Mouse (Mus musculus): ENCODE data around the gene Slc41a3. TPM values are rescaled to one million over a fixed set of nuclear protein-coding genes. Genes with fewer than 3 reads are reported as not detected.

Slc41a3 gene
- polyA plus RNA-seq, 1 experiment from 2014 or later, result 3.1 TPM

DNA sequence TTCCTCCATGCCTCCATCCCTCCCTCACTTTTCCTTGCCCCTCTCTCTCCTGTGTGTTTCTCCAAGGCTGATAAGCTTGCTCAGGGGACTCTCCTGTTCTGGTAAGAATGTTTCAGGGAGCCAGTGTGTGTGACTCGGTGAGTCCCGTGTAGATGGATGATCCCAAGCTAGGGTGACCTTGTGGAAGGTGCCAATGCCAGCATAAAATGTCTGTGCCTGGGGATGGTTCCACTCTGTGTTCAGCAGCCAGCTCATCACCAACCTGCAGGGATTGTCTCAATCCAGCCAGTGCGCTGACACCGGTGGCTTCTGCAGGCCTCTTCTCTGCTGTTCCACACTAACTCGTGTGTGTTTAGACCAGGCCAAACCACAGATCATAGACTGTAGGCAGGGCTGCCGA lies 12.0 kb downstream of the Slc41a3 start:
- Histone ChIP-seq H3K9me3 (no peaks in the 10 kb centered on the region), H3K9ac (replicated peaks) (no peak overlapping the region), H3K27me3 (no peaks in the 10 kb centered on the region), H3K36me3 (no peaks in the 10 kb centered on the region), H3K4me1 (peaks cover 4% of the 10 kb centered on the region; the same call in 1 of the 2 replicates), H3K4me2 (replicated peaks) (no peak overlapping the region), H3K4me3 (no peak overlapping the region), H3K27ac (replicated peaks) (no peak overlapping the region)
- WGBS, result 89% methylated on average over 6 of the region's 6 CpGs
- ATAC-seq (ENCODE audit: low FRiP score, low read depth), result no peak

GRCm38 (mm10) chr6:90618274-90618673 lies 13.7 kb downstream of the Slc41a3 start:
- no peak overlapping the region for H3K4me2 ChIP-seq (replicated peaks)
- no peak overlapping the region for H3K4me3 ChIP-seq
- no peak for ATAC-seq (ENCODE audit: low FRiP score, low read depth)
- no peaks in the 10 kb centered on the region for H3K9me3 ChIP-seq
- no peaks in the 10 kb centered on the region for H3K27me3 ChIP-seq
- no peak overlapping the region for H3K27ac ChIP-seq (replicated peaks)
- H3K9ac ChIP-seq (replicated peaks), result no peak overlapping the region
- H3K36me3 ChIP-seq, result no peaks in the 10 kb centered on the region
- peaks cover 10% of the 10 kb centered on the region for H3K4me1 ChIP-seq
- WGBS, result 89% methylated on average over 4 of the region's 4 CpGs

- H3K36me3 ChIP-seq, result no peaks in the 10 kb centered on the region
- no peak overlapping the region for H3K4me3 ChIP-seq
- H3K27me3 ChIP-seq, result no peaks in the 10 kb centered on the region
- no peak overlapping the region for H3K4me2 ChIP-seq (replicated peaks)
- no peak for ATAC-seq (ENCODE audit: low FRiP score, low read depth)
- WGBS, result 83% methylated on average over 19 of the region's 19 CpGs
- peaks cover 10% of the 10 kb centered on the region for H3K4me1 ChIP-seq
- H3K9me3 ChIP-seq, result no peaks in the 10 kb centered on the region
- H3K9ac ChIP-seq (replicated peaks), result no peak overlapping the region
- no peak overlapping the region for H3K27ac ChIP-seq (replicated peaks)
These were observed 14.5 kb downstream of the Slc41a3 start for GRCm38 (mm10) chr6:90618821-90619636.

- H3K9me3 ChIP-seq, result no peaks in the 10 kb centered on the region
- no peak overlapping the region for H3K4me2 ChIP-seq (replicated peaks)
- no peak overlapping the region for H3K4me3 ChIP-seq
- ATAC-seq (ENCODE audit: low FRiP score, low read depth), result no peak
- H3K9ac ChIP-seq (replicated peaks), result no peak overlapping the region
- H3K27me3 ChIP-seq, result no peaks in the 10 kb centered on the region
- H3K27ac ChIP-seq (replicated peaks), result no peak overlapping the region
- no peaks in the 10 kb centered on the region for H3K36me3 ChIP-seq
- H3K4me1 ChIP-seq, result peaks cover 10% of the 10 kb centered on the region
- 78% methylated on average over 5 of the region's 5 CpGs for WGBS
These were observed 15.4 kb downstream of the Slc41a3 start for GRCm38 (mm10) chr6:90619936-90620335.

DNA sequence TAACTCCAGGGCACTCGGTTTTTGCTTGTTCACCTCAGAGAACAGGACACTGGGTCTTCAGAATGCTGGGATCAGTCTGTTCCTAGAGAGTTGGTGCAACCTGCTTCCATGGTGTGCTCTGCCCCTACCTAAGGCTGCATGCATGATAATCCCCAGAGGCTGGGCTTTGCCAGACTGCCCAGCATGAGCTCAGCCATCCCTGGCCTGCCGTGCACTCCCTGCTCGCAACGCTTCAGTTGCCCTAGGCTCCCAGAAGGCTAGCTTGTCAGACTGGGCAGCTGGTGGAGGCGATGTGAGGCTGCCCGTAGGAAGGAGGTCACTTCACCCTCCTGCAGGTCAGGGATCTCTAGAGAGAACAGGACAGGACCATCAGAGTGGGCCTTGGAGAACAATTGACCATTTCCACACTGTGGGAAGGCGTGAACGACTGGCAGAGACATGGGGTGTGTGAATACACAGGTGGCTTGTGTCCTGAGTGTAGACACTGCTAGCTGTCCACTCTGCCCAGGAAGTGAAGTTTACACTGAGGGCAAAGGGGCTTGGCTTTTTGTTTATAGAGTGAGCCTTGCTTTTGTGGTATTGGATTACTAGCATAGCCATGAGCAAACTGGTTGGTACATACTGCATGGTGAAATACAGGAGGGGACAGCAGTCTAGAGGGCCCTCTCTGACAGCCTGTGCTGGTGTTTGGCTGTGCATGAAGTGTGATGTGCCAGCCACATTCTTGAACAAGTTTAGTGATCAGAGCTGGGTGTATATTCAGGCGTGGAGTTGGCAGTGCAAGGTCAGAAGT lies 16.5 kb downstream of the Slc41a3 start:
- Histone ChIP-seq H3K36me3 (no peaks in the 10 kb centered on the region), H3K27me3 (no peaks in the 10 kb centered on the region), H3K4me2 (replicated peaks) (no peak overlapping the region), H3K4me1 (peaks cover 10% of the 10 kb centered on the region), H3K9me3 (no peaks in the 10 kb centered on the region), H3K4me3 (no peak overlapping the region), H3K27ac (replicated peaks) (no peak overlapping the region), H3K9ac (replicated peaks) (no peak overlapping the region)
- ATAC-seq (ENCODE audit: low FRiP score, low read depth), result peak; percentile 16; the same call in 1 of the 2 replicates
- 35% methylated on average over 9 of the region's 9 CpGs for WGBS

GRCm38 (mm10) chr6:90621584-90621890 lies 17.0 kb downstream of the Slc41a3 start:
- WGBS, result 79% methylated on average over 6 of the region's 6 CpGs
- no peak for ATAC-seq (ENCODE audit: low FRiP score, low read depth)

GRCm38 (mm10) chr6:90622758-90623455 lies 18.4 kb downstream of the Slc41a3 start:
- H3K27ac ChIP-seq (replicated peaks), result no peak overlapping the region
- no peaks in the 10 kb centered on the region for H3K9me3 ChIP-seq
- WGBS, result 44% methylated on average over 11 of the region's 11 CpGs
- no peak overlapping the region for H3K4me2 ChIP-seq (replicated peaks)
- no peak overlapping the region for H3K9ac ChIP-seq (replicated peaks)
- no peaks in the 10 kb centered on the region for H3K36me3 ChIP-seq
- no peaks in the 10 kb centered on the region for H3K27me3 ChIP-seq
- H3K4me3 ChIP-seq, result no peak overlapping the region
- H3K4me1 ChIP-seq, result peaks cover 10% of the 10 kb centered on the region
- no peak for ATAC-seq (ENCODE audit: low FRiP score, low read depth)

More at GRCm38 (mm10) chr6:90621584-90621890, 17.0 kb downstream of the Slc41a3 start:
- Histone ChIP-seq H3K4me3 (no peak overlapping the region), H3K4me1 (peaks cover 10% of the 10 kb centered on the region), H3K27me3 (no peaks in the 10 kb centered on the region), H3K36me3 (no peaks in the 10 kb centered on the region), H3K4me2 (replicated peaks) (no peak overlapping the region), H3K9ac (replicated peaks) (no peak overlapping the region), H3K9me3 (no peaks in the 10 kb centered on the region), H3K27ac (replicated peaks) (no peak overlapping the region)

DNA sequence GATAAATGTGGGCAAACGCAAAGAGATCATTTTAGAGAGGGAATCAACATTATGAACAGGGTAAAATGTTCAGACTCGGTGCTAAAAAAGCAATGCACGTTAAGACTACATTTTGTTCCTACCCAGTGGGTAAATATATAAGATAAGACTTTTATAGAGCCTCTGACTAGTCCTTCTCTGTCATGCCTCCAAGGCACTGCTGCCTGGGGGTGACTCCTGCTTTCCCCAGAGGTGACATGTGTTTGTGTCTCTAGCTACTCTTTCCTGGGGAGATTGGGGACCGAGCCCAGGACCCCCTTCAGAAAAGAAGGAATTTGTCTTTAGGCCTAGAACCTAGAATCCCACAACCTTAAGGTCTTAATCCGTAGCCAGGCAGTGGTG lies 18.9 kb downstream of the Slc41a3 start:
- Histone ChIP-seq H3K27ac (replicated peaks) (no peak overlapping the region), H3K4me3 (no peak overlapping the region), H3K4me2 (replicated peaks) (no peak overlapping the region), H3K27me3 (no peaks in the 10 kb centered on the region), H3K9me3 (no peaks in the 10 kb centered on the region), H3K36me3 (no peaks in the 10 kb centered on the region), H3K4me1 (peaks cover 10% of the 10 kb centered on the region), H3K9ac (replicated peaks) (no peak overlapping the region)
- WGBS, result 85% methylated on average over 5 of the region's 5 CpGs
- ATAC-seq (ENCODE audit: low FRiP score, low read depth), result no peak

GRCm38 (mm10) chr6:90624184-90624583 lies 19.7 kb downstream of the Slc41a3 start:
- Histone ChIP-seq H3K27ac (replicated peaks) (no peak overlapping the region), H3K36me3 (no peaks in the 10 kb centered on the region)
- 87% methylated on average over 6 of the region's 6 CpGs for WGBS

DNA sequence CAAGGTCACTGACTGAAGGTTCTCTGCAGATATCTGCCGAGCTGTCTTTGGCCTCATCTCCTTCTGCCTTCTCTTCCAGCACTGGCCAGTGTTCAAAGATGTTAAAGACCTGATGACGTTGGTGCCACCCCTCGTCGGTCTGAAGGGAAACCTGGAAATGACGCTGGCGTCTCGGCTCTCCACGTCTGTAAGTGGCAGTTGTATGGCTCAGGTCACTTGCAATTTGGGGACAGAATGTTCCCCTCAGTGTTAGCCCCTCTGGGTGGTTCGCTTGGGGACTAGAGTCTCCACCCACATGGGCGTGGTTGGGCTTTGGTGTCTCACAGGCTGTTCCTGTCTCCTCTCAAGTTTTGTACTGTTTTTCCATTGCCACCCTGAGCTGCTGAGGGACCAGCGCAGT lies 20.2 kb downstream of the Slc41a3 start:
- Histone ChIP-seq H3K9me3 (no peaks in the 10 kb centered on the region), H3K27ac (replicated peaks) (no peak overlapping the region), H3K4me1 (peaks cover 10% of the 10 kb centered on the region), H3K4me3 (no peak overlapping the region), H3K9ac (replicated peaks) (no peak overlapping the region), H3K4me2 (replicated peaks) (no peak overlapping the region), H3K36me3 (no peaks in the 10 kb centered on the region), H3K27me3 (no peaks in the 10 kb centered on the region)
- ATAC-seq (ENCODE audit: low FRiP score, low read depth), result no peak
- 83% methylated on average over 11 of the region's 11 CpGs for WGBS

More at GRCm38 (mm10) chr6:90624184-90624583, 19.7 kb downstream of the Slc41a3 start:
- Histone ChIP-seq H3K4me1 (peaks cover 10% of the 10 kb centered on the region), H3K27me3 (no peaks in the 10 kb centered on the region), H3K9me3 (no peaks in the 10 kb centered on the region), H3K9ac (replicated peaks) (no peak overlapping the region), H3K4me2 (replicated peaks) (no peak overlapping the region), H3K4me3 (no peak overlapping the region)
- ATAC-seq (ENCODE audit: low FRiP score, low read depth), result no peak

GRCm38 (mm10) chr6:90625207-90625994 lies 20.9 kb downstream of the Slc41a3 start:
- WGBS, result 84% methylated on average over 7 of the region's 7 CpGs
- H3K9ac ChIP-seq (replicated peaks), result no peak overlapping the region
- no peak for ATAC-seq (ENCODE audit: low FRiP score, low read depth)

More at GRCm38 (mm10) chr6:90625207-90625994, 20.9 kb downstream of the Slc41a3 start:
- Histone ChIP-seq H3K4me2 (replicated peaks) (no peak overlapping the region), H3K9me3 (no peaks in the 10 kb centered on the region), H3K4me1 (peaks cover 10% of the 10 kb centered on the region), H3K27ac (replicated peaks) (no peak overlapping the region), H3K4me3 (no peak overlapping the region), H3K27me3 (no peaks in the 10 kb centered on the region), H3K36me3 (no peaks in the 10 kb centered on the region)

Measured in midbrain, embryonic 12.5 days (tissue).